Mouse (Mus musculus): ENCODE results near the gene Myocd. TPM values are rescaled to one million over a fixed set of nuclear protein-coding genes. Genes with fewer than 3 reads are reported as not detected.

Gene Myocd
- total RNA-seq, 2 experiments from 2014 or later = 0.61 to 0.70 TPM

GRCm38 (mm10) chr11:65246301-65247054, 23.3 kb downstream of the Myocd start:
- no peak for TF ChIP-seq CTCF (IDR thresholded peaks at IDR 0.05)
- Histone ChIP-seq H3K4me3 (no peak overlapping the region), H3K27ac (peak overlapping the region; percentile 38)
- intact Hi-C loops (cut with DNase I) = no loop called here
- DNase-seq = no peak

- H3K27ac ChIP-seq = no peak overlapping the region
- TF ChIP-seq CTCF (IDR thresholded peaks at IDR 0.05) = no peak
- DNase-seq = no peak
- no peak overlapping the region for H3K4me3 ChIP-seq
- intact Hi-C loops (cut with DNase I) = no loop called here
These were observed 26.2 kb downstream of the Myocd start for GRCm38 (mm10) chr11:65243593-65243992.

DNA sequence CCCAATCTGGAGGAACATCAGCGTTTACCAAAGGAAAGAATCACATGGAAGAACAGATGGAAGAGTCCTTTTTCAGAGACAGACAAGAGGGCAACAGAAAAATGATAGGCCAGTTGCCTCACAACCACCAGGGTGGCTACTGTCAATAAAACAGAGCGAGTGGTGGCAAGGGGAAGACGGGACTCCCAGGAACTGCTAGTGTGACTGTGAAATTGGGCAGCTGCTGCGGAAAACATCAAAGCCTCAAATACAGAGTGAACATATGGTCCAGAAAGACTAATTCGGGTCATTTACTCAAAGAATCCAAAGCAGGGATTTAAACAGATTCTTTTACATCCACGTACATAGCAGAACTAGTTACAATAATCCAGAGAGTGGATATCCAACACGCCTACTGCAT, 29.3 kb downstream of the Myocd start:
- intact Hi-C loops (cut with DNase I) = no loop called here

GRCm38 (mm10) chr11:65237896-65238295, 31.9 kb downstream of the Myocd start:
- Histone ChIP-seq H3K27ac (no peak overlapping the region), H3K4me3 (no peak overlapping the region)
- no peak for TF ChIP-seq CTCF (IDR thresholded peaks at IDR 0.05)
- no peak for DNase-seq
- intact Hi-C loops (cut with DNase I) = no loop called here

More for the DNA sequence above, 29.3 kb downstream of the Myocd start:
- TF ChIP-seq CTCF (IDR thresholded peaks at IDR 0.05) = no peak
- no peak overlapping the region for H3K4me3 ChIP-seq
- H3K27ac ChIP-seq = no peak overlapping the region
- no peak for DNase-seq

DNA sequence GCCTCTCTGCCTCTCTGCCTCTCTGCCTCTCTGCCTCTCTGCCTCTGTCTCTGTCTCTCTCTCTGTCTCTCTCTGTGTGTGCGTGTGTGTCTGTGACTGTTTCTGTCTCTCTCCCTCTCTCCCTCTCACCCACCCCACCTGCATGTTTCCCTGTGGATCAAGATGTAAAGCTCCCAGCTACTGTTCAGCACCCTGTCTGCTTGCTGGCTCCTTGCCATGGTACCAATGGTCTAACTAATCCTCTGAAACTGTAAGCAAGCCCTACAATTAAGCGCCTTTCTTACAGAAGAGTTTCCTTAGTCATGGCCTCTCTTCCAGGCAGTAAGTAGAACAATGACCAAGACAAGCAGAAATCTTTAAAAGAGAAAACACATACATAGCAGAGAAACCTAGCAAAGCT, 32.9 kb downstream of the Myocd start:
- TF ChIP-seq CTCF (IDR thresholded peaks at IDR 0.05) = no peak
- no peak for DNase-seq
- Histone ChIP-seq H3K27ac (no peak overlapping the region), H3K4me3 (no peak overlapping the region)
- intact Hi-C loops (cut with DNase I) = no loop called here

DNA sequence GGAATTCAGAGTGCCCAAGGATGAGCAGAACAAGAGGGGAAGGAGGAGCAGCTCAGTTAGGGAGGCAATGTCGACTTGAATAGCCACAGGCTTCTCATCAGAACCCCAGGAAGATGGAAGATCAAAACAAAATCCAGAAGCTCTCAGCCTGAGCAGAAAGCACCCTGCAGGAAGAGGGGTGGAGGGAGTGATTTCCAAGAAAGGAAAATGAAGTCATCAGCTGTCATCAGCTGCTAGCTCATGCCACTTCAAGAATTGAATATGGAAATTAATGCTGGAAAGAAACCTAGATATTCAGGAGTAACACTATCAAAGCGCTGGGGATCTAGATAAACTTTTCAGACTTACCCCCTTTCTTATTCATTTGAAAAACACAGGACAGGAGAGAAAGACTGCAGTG, 34.4 kb downstream of the Myocd start:
- no peak overlapping the region for H3K4me3 ChIP-seq
- H3K27ac ChIP-seq = no peak overlapping the region
- no peak for TF ChIP-seq CTCF (IDR thresholded peaks at IDR 0.05)
- intact Hi-C loops (cut with DNase I) = no loop called here
- no peak for DNase-seq

DNA sequence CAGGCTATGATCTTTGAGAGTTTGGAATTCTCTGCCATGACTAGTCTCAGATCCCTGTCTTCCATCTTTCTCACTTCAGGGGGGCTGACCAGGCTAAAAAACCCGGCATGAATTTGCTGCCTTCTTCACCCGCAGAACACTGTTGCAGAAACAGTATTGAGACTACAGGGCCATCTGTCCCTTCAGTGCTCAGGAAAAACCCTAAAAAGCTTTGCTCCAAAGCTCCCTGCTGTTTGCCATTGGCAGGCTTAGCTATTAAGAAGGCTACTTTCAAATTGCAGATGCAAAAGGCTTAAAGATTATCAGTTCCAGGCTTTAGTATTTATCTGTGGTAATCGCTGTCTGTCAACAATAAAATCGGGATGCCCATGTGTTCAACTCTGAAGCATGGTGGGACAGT, 38.0 kb downstream of the Myocd start:
- intact Hi-C loops (cut with DNase I) = no loop called here
- H3K27ac ChIP-seq = no peak overlapping the region
- no peak for DNase-seq
- H3K4me3 ChIP-seq = no peak overlapping the region
- TF ChIP-seq CTCF (IDR thresholded peaks at IDR 0.05) = no peak

DNA sequence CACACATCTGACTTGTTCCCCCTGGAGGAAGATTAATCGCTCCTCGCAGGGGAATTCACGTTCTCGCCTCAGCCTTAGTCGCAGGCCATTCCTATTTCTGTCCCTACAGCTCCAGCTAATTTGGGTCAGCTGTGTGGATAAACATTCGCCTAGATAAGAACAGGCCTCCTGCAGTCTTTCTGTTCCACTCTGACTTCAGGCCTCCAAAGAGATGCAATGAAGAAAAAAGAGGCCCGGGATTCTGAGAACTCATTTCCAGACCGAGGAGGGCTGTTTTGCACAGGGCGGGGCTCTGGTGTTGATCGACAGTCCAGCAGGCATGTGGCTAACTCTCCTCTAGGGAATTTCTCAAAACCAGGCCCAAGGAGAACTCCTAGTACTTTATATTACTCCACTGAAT, 43.0 kb downstream of the Myocd start:
- peak; percentile 21 for DNase-seq
- intact Hi-C loops (cut with DNase I) = no loop called here
- no peak overlapping the region for H3K4me3 ChIP-seq
- peak overlapping the region; percentile 38; the same call in 1 of the 2 replicates for H3K27ac ChIP-seq
- TF ChIP-seq CTCF (IDR thresholded peaks at IDR 0.05) = no peak

GRCm38 (mm10) chr11:65214954-65215629, 54.7 kb downstream of the Myocd start:
- TF ChIP-seq CTCF (IDR thresholded peaks at IDR 0.05) = no peak
- Histone ChIP-seq H3K4me3 (0 out of 2 replicates have a peak overlapping the region, but pooled peaks have one; percentile 8), H3K27ac (no peak overlapping the region)
- intact Hi-C loops (cut with DNase I) = no loop called here
- no peak for DNase-seq

DNA sequence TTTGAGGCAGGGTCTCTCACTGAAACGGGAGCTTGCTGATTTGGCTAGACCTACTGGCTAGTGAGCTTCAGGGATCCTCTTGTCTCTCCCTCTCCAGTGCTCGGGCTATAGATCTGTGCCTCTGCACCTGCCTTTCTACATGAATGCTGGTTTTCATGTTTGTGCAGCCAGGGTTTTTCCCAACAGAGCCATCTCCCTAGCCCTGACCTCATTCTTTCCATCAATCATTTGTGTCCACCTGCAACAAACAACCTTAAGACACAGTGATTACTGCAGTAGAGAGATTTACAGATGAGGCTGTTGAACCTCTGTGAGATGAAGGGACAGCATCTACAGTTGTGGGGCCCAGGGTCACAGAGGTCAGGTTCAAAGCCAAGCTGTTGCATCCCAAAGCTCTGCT, 56.0 kb downstream of the Myocd start:
- Histone ChIP-seq H3K4me3 (no peak overlapping the region), H3K27ac (no peak overlapping the region)
- no peak for TF ChIP-seq CTCF (IDR thresholded peaks at IDR 0.05)
- no peak for DNase-seq
- intact Hi-C loops (cut with DNase I) = no loop called here

GRCm38 (mm10) chr11:65211701-65212100, 58.1 kb downstream of the Myocd start:
- intact Hi-C loops (cut with DNase I) = no loop called here
- TF ChIP-seq CTCF (IDR thresholded peaks at IDR 0.05) = no peak
- Histone ChIP-seq H3K27ac (no peak overlapping the region), H3K4me3 (no peak overlapping the region)
- no peak for DNase-seq

DNA sequence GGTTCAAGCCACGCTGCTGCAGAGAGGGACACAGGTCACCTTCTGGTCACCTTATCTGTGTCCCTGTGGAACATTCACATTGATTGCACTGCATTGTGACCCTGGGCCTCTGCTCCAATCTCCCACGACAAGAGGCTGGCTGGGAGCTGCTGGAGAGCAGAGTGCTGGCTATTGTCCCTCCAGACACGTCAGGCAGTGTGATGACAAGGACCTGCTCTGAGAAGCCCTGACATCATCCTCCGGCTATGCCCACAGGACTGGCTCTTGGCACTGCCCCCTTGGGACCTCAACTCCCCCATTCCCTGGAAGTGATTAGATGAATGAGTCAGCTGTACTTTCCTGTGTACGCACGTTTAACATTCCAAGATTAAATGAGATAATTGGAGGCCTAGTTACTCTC, 60.3 kb downstream of the Myocd start:
- intact Hi-C loops (cut with DNase I) = no loop called here
- H3K4me3 ChIP-seq = no peak overlapping the region
- DNase-seq = peak; percentile 15
- H3K27ac ChIP-seq = no peak overlapping the region
- TF ChIP-seq CTCF (IDR thresholded peaks at IDR 0.05) = no peak

DNA sequence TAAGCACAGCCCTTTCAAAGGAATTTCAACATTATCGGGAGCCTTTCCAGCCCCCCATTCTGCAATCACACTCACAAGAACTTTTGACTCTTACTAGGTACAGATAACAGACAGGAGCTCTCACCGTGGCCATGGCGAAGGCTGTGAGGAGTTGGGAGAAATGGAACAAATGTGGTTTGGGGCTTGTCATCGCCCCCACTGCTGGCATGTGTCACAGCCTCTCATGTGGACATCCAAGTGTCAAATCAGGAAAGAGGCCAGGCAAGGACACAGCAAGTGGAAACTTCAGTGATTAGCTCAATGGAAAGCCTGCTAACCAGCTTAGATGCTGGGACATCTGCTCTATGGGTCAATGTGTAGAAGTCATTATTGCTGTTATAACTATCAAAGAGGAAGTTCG, 64.5 kb downstream of the Myocd start:
- DNase-seq = no peak
- TF ChIP-seq CTCF (IDR thresholded peaks at IDR 0.05) = no peak
- intact Hi-C loops (cut with DNase I) = no loop called here
- Histone ChIP-seq H3K4me3 (no peak overlapping the region), H3K27ac (no peak overlapping the region)

DNA sequence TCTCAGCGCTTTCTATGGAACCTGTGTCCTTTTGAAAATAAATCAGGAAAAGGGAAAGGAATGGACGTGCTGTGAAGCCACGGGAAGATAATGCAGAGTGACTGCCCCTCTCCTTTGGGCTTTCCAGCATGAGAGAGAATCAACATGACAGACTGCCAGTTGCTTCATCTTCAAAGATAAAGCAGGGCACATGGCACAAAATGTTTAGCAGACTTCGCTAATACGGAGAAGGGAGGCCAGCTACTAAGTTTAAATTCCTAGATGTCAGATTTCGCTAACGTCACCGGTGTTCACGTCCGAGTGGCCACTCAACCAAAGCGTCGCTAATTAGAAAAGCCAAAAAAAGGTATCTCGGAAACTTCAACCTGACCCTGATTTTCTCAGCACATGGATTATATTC, 65.1 kb downstream of the Myocd start:
- TF ChIP-seq CTCF (IDR thresholded peaks at IDR 0.05) = no peak
- intact Hi-C loops (cut with DNase I) = no loop called here
- no peak for DNase-seq
- no peak overlapping the region for H3K4me3 ChIP-seq
- no peak overlapping the region for H3K27ac ChIP-seq

Measured in gastrocnemius, adult 2 months (tissue).